Mouse (Mus musculus): ENCODE results near the gene Pik3ap1. TPM values are rescaled to one million over a fixed set of nuclear protein-coding genes. Genes with fewer than 3 reads are reported as not detected.
"Not testable (repeated sequence)": the region's sequence is repeated elsewhere in the genome, so short reads cannot be mapped to it uniquely, and the experiment has no call there.

The Pik3ap1 gene
- polyA plus RNA-seq (2012) = 0.05 and 0.06 TPM in 2 replicates

DNA sequence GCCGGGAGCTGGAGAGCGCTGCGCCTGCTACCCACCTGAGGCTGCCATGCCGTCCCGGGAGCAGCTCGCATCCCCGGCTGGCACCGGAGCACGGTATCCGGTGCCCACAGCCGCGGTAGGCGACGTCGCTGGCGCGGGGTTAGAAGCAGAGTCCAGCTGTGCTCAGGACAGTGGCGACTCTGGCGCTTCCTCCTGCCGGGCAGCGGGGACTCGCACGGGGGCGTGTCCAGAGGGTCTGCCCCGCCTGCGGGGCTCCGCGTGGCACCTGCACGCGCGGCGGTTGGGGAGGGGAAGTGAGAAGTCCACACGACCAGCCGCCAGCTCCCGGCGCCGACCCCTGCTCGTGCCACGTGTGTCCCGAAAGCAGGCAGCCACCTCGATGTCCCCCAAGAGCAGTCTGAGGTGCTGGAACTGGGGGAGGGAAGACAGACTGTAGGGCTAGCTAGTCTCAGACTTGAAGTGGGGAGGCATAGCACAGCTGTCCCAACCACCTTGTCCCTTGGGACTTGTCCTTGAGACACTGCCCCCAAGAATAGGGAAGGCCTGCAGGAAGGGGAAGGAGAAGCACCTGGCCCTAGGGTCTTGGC, at the start of gene Pik3ap1:
Gene Pik3ap1 (minus strand): TSS at position 181 of the 587 bp plus-strand sequence.
- no peaks in the 10 kb centered on the region for H3K36me3 ChIP-seq (ENCODE audit: control insufficient read depth)
- peaks cover 6% of the 10 kb centered on the region for H3K4me1 ChIP-seq (ENCODE audit: control insufficient read depth)
- no peak for TF ChIP-seq TAL1 (IDR thresholded peaks at IDR 0.05; ENCODE audit: low read length)
- no peak for TF ChIP-seq GATA1 (IDR thresholded peaks at IDR 0.05; ENCODE audit: low read length)
- H3K9me3 ChIP-seq (ENCODE audit: control insufficient read depth, low read length) = no peaks in the 10 kb centered on the region
- peaks cover 23% of the 10 kb centered on the region for H3K27me3 ChIP-seq (ENCODE audit: control insufficient read depth)
- H3K4me3 ChIP-seq (replicated peaks) = peak within 1 kb of the TSS; percentile 56

DNA sequence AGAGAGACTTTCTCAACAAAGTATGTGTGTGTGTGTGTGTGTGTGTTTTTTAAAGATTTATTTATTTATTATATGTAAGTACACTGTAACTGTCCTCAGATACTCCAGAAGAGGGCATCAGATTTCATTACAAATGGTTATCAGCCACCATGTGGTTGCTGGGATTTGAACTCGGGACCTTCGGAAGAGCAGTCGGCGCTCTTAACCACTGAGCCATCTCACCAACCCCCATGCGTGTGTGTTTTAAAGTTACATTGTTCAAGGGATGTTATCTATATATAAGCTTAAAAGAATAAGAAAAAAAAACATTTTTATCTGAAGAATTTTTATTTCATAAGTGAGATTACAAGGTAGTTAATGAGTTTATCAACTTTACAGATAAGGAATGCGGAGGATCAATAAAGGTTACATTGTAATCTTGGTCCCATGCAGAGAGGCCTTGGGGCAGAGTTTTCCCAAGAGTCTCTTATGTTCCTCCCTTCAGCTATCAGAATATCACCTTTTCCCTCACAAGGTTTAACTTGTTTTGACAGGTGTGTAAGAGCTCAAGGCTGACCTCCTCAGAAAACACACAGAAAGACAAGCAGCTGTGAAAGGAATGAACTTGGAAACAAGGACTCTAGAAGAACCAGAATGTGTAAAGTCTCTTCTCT, 46.7 kb upstream of the Pik3ap1 start:
- H3K36me3 ChIP-seq (ENCODE audit: control insufficient read depth); H3K9me3 ChIP-seq (ENCODE audit: control insufficient read depth, low read length); H3K4me3 ChIP-seq (replicated peaks); H3K4me1 ChIP-seq (ENCODE audit: control insufficient read depth); H3K27me3 ChIP-seq (ENCODE audit: control insufficient read depth): not testable (repeated sequence)

DNA sequence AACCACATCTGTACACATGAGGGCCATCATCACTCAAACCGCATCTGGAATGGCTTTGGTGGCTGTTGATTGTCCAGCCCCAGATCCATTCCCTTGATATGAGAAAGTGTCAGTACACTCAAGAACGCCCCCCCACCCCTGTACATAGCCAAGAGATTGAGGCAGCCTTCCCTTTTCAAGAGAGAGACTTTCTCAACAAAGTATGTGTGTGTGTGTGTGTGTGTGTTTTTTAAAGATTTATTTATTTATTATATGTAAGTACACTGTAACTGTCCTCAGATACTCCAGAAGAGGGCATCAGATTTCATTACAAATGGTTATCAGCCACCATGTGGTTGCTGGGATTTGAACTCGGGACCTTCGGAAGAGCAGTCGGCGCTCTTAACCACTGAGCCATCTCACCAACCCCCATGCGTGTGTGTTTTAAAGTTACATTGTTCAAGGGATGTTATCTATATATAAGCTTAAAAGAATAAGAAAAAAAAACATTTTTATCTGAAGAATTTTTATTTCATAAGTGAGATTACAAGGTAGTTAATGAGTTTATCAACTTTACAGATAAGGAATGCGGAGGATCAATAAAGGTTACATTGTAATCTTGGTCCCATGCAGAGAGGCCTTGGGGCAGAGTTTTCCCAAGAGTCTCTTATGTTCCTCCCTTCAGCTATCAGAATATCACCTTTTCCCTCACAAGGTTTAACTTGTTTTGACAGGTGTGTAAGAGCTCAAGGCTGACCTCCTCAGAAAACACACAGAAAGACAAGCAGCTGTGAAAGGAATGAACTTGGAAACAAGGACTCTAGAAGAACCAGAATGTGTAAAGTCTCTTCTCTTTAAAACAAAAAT, 41.2 kb upstream of the Pik3ap1 start:
- H3K4me3 ChIP-seq (replicated peaks); H3K36me3 ChIP-seq (ENCODE audit: control insufficient read depth); H3K4me1 ChIP-seq (ENCODE audit: control insufficient read depth); H3K9me3 ChIP-seq (ENCODE audit: control insufficient read depth, low read length); H3K27me3 ChIP-seq (ENCODE audit: control insufficient read depth): not testable (repeated sequence)

GRCm38 (mm10) chr19:41421264-41421663, 36.4 kb upstream of the Pik3ap1 start:
- no peaks in the 10 kb centered on the region for H3K27me3 ChIP-seq (ENCODE audit: control insufficient read depth)
- TF ChIP-seq GATA1 (IDR thresholded peaks at IDR 0.05; ENCODE audit: low read length) = no peak
- TF ChIP-seq TAL1 (IDR thresholded peaks at IDR 0.05; ENCODE audit: low read length) = no peak
- no peaks in the 10 kb centered on the region for H3K9me3 ChIP-seq (ENCODE audit: control insufficient read depth, low read length)
- H3K36me3 ChIP-seq (ENCODE audit: control insufficient read depth) = no peaks in the 10 kb centered on the region
- no peaks in the 10 kb centered on the region for H3K4me1 ChIP-seq (ENCODE audit: control insufficient read depth)
- H3K4me3 ChIP-seq (replicated peaks) = no peak overlapping the region

GRCm38 (mm10) chr19:41418786-41419185, 33.9 kb upstream of the Pik3ap1 start:
- Histone ChIP-seq H3K9me3 (ENCODE audit: control insufficient read depth, low read length) (no peaks in the 10 kb centered on the region), H3K36me3 (ENCODE audit: control insufficient read depth) (no peaks in the 10 kb centered on the region), H3K4me1 (ENCODE audit: control insufficient read depth) (no peaks in the 10 kb centered on the region), H3K4me3 (replicated peaks) (no peak overlapping the region), H3K27me3 (ENCODE audit: control insufficient read depth) (no peaks in the 10 kb centered on the region)
- TF ChIP-seq GATA1 (IDR thresholded peaks at IDR 0.05; ENCODE audit: low read length) = no peak
- no peak for TF ChIP-seq TAL1 (IDR thresholded peaks at IDR 0.05; ENCODE audit: low read length)

GRCm38 (mm10) chr19:41417995-41418394, 33.1 kb upstream of the Pik3ap1 start:
- TF ChIP-seq GATA1 (IDR thresholded peaks at IDR 0.05; ENCODE audit: low read length) = no peak
- no peak for TF ChIP-seq TAL1 (IDR thresholded peaks at IDR 0.05; ENCODE audit: low read length)
- Histone ChIP-seq H3K27me3 (ENCODE audit: control insufficient read depth) (no peaks in the 10 kb centered on the region), H3K4me1 (ENCODE audit: control insufficient read depth) (no peaks in the 10 kb centered on the region), H3K4me3 (replicated peaks) (no peak overlapping the region), H3K36me3 (ENCODE audit: control insufficient read depth) (no peaks in the 10 kb centered on the region), H3K9me3 (ENCODE audit: control insufficient read depth, low read length) (0 out of 2 replicates have a peak, but pooled peaks cover 2% of the 10 kb centered on the region)

DNA sequence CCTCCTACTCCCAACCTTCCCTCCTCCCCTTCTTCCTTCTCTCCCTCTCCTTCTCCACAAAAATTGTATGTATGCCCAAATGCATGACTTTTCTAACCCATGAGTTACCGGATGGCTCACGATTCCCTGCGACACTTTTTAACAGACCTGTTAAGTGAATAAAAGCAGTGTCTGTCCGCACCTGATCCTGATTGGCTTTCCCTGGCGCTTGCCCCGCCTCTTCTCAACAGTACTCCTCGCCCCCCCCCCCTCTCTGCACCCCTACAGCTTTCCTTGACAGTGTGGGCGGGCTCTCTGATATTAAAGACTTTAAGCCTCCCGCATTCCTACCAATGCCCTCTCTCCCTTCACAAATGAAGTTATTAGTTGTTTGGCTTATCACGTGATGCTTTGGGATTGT, 31.3 kb upstream of the Pik3ap1 start:
- H3K27me3 ChIP-seq (ENCODE audit: control insufficient read depth) = no peaks in the 10 kb centered on the region
- H3K4me1 ChIP-seq (ENCODE audit: control insufficient read depth) = no peaks in the 10 kb centered on the region
- TF ChIP-seq TAL1 (IDR thresholded peaks at IDR 0.05; ENCODE audit: low read length) (no peak), GATA1 (IDR thresholded peaks at IDR 0.05; ENCODE audit: low read length) (no peak)
- no peaks in the 10 kb centered on the region for H3K36me3 ChIP-seq (ENCODE audit: control insufficient read depth)
- H3K4me3 ChIP-seq (replicated peaks) = no peak overlapping the region
- 0 out of 2 replicates have a peak, but pooled peaks cover 2% of the 10 kb centered on the region for H3K9me3 ChIP-seq (ENCODE audit: control insufficient read depth, low read length)

GRCm38 (mm10) chr19:41402603-41403002, 17.7 kb upstream of the Pik3ap1 start:
- H3K4me3 ChIP-seq (replicated peaks) = no peak overlapping the region

GRCm38 (mm10) chr19:41390856-41391255, 6.0 kb upstream of the Pik3ap1 start:
- Histone ChIP-seq H3K4me1 (ENCODE audit: control insufficient read depth) (no peaks in the 10 kb centered on the region), H3K9me3 (ENCODE audit: control insufficient read depth, low read length) (no peaks in the 10 kb centered on the region), H3K4me3 (replicated peaks) (no peak overlapping the region), H3K36me3 (ENCODE audit: control insufficient read depth) (no peaks in the 10 kb centered on the region), H3K27me3 (ENCODE audit: control insufficient read depth) (0 out of 2 replicates have a peak, but pooled peaks cover 2% of the 10 kb centered on the region)
- TF ChIP-seq GATA1 (IDR thresholded peaks at IDR 0.05; ENCODE audit: low read length) = no peak
- no peak for TF ChIP-seq TAL1 (IDR thresholded peaks at IDR 0.05; ENCODE audit: low read length)

More at GRCm38 (mm10) chr19:41402603-41403002, 17.7 kb upstream of the Pik3ap1 start:
- no peaks in the 10 kb centered on the region for H3K27me3 ChIP-seq (ENCODE audit: control insufficient read depth)
- H3K9me3 ChIP-seq (ENCODE audit: control insufficient read depth, low read length) = no peaks in the 10 kb centered on the region
- no peaks in the 10 kb centered on the region for H3K36me3 ChIP-seq (ENCODE audit: control insufficient read depth)
- TF ChIP-seq TAL1 (IDR thresholded peaks at IDR 0.05; ENCODE audit: low read length) = no peak
- no peak for TF ChIP-seq GATA1 (IDR thresholded peaks at IDR 0.05; ENCODE audit: low read length)
- no peaks in the 10 kb centered on the region for H3K4me1 ChIP-seq (ENCODE audit: control insufficient read depth)

Measured in erythroblast, embryonic 14.5 days (primary cell).